Mouse (Mus musculus): ENCODE measurements at regions not wholly inside any gene's neighbourhood (a gene's known extent, or its start where the extent isn't known, plus 50 kb on each side); places are given as distances from the start of the nearest gene placed in this dataset.
"Not testable (repeated sequence)": the region's sequence is repeated elsewhere in the genome, so short reads cannot be mapped to it uniquely, and the experiment has no call there.

- TF ChIP-seq CTCF (IDR thresholded peaks at IDR 0.05; ENCODE audit: low read depth), result no peak
- no peaks in the 10 kb centered on the region for H3K9me3 ChIP-seq (ENCODE audit: control insufficient read depth)
- H3K4me3 ChIP-seq (ENCODE audit: low read depth, low read length), result no peak overlapping the region
- ATAC-seq, result no peak
- no peaks in the 10 kb centered on the region for H3K36me3 ChIP-seq (ENCODE audit: control insufficient read depth, insufficient read depth)
- H3K27ac ChIP-seq (ENCODE audit: low read depth, low read length), result no peak overlapping the region
- H3K4me2 ChIP-seq (replicated peaks; ENCODE audit: low read depth), result no peak overlapping the region
- H3K27me3 ChIP-seq (replicated peaks; ENCODE audit: control insufficient read depth, insufficient read depth, low read length), result no peaks in the 10 kb centered on the region
- no peaks in the 10 kb centered on the region for H3K4me1 ChIP-seq (replicated peaks; ENCODE audit: control insufficient read depth, insufficient read depth, low read length)
- 71% methylated on average over 4 of the region's 4 CpGs for WGBS
- H3K9ac ChIP-seq (ENCODE audit: low read depth, low read length), result no peak overlapping the region
Measured at GRCm38 (mm10) chr13:58663316-58663715, 52.6 kb upstream of the Slc28a3 start.

- Histone ChIP-seq H3K4me1 (replicated peaks; ENCODE audit: control insufficient read depth, insufficient read depth, low read length) (no peaks in the 10 kb centered on the region), H3K27me3 (replicated peaks; ENCODE audit: control insufficient read depth, insufficient read depth, low read length) (no peaks in the 10 kb centered on the region), H3K4me2 (replicated peaks; ENCODE audit: low read depth) (peak overlapping the region; percentile 30; the same call in 1 of the 2 replicates), H3K9ac (ENCODE audit: low read depth, low read length) (no peak overlapping the region), H3K4me3 (ENCODE audit: low read depth, low read length) (no peak overlapping the region), H3K36me3 (ENCODE audit: control insufficient read depth, insufficient read depth) (no peaks in the 10 kb centered on the region), H3K9me3 (ENCODE audit: control insufficient read depth) (no peaks in the 10 kb centered on the region), H3K27ac (ENCODE audit: low read depth, low read length) (no peak overlapping the region)
- ATAC-seq, result no peak
- no peak for TF ChIP-seq CTCF (IDR thresholded peaks at IDR 0.05; ENCODE audit: low read depth)
- 56% methylated on average over 21 of the region's 21 CpGs for WGBS
Measured at GRCm38 (mm10) chr13:58668664-58669063, 58.0 kb upstream of the Slc28a3 start.

GRCm38 (mm10) chr13:58670206-58670605 is 59.5 kb upstream of the Slc28a3 start:
- TF ChIP-seq CTCF (IDR thresholded peaks at IDR 0.05; ENCODE audit: low read depth), result no peak
- no peak overlapping the region for H3K9ac ChIP-seq (ENCODE audit: low read depth, low read length)
- no peak overlapping the region for H3K4me2 ChIP-seq (replicated peaks; ENCODE audit: low read depth)
- no peak for ATAC-seq
- no peaks in the 10 kb centered on the region for H3K27me3 ChIP-seq (replicated peaks; ENCODE audit: control insufficient read depth, insufficient read depth, low read length)
- H3K4me1 ChIP-seq (replicated peaks; ENCODE audit: control insufficient read depth, insufficient read depth, low read length), result no peaks in the 10 kb centered on the region
- WGBS, result 67% methylated on average over 9 of the region's 9 CpGs
- H3K9me3 ChIP-seq (ENCODE audit: control insufficient read depth), result no peaks in the 10 kb centered on the region
- no peaks in the 10 kb centered on the region for H3K36me3 ChIP-seq (ENCODE audit: control insufficient read depth, insufficient read depth)
- no peak overlapping the region for H3K4me3 ChIP-seq (ENCODE audit: low read depth, low read length)
- no peak overlapping the region for H3K27ac ChIP-seq (ENCODE audit: low read depth, low read length)

GRCm38 (mm10) chr13:58675611-58676010 is 64.9 kb upstream of the Slc28a3 start:
- 75% methylated on average over 1 of the region's 1 CpGs for WGBS
- not testable (repeated sequence) for H3K4me1 ChIP-seq (replicated peaks; ENCODE audit: control insufficient read depth, insufficient read depth, low read length); ATAC-seq

GRCm38 (mm10) chr13:58677521-58677920 is 66.8 kb upstream of the Slc28a3 start:
- no peak overlapping the region for H3K27ac ChIP-seq (ENCODE audit: low read depth, low read length)
- no peaks in the 10 kb centered on the region for H3K9me3 ChIP-seq (ENCODE audit: control insufficient read depth)
- H3K4me1 ChIP-seq (replicated peaks; ENCODE audit: control insufficient read depth, insufficient read depth, low read length), result no peaks in the 10 kb centered on the region
- H3K4me2 ChIP-seq (replicated peaks; ENCODE audit: low read depth), result no peak overlapping the region
- no peaks in the 10 kb centered on the region for H3K27me3 ChIP-seq (replicated peaks; ENCODE audit: control insufficient read depth, insufficient read depth, low read length)
- H3K9ac ChIP-seq (ENCODE audit: low read depth, low read length), result no peak overlapping the region
- WGBS, result 84% methylated on average over 7 of the region's 7 CpGs
- no peaks in the 10 kb centered on the region for H3K36me3 ChIP-seq (ENCODE audit: control insufficient read depth, insufficient read depth)
- H3K4me3 ChIP-seq (ENCODE audit: low read depth, low read length), result no peak overlapping the region
- no peak for TF ChIP-seq CTCF (IDR thresholded peaks at IDR 0.05; ENCODE audit: low read depth)
- ATAC-seq, result no peak

More at GRCm38 (mm10) chr13:58675611-58676010, 64.9 kb upstream of the Slc28a3 start:
- not testable (repeated sequence) for H3K27me3 ChIP-seq (replicated peaks; ENCODE audit: control insufficient read depth, insufficient read depth, low read length); H3K9me3 ChIP-seq (ENCODE audit: control insufficient read depth); H3K36me3 ChIP-seq (ENCODE audit: control insufficient read depth, insufficient read depth); H3K9ac ChIP-seq (ENCODE audit: low read depth, low read length); H3K4me3 ChIP-seq (ENCODE audit: low read depth, low read length); H3K4me2 ChIP-seq (replicated peaks; ENCODE audit: low read depth); H3K27ac ChIP-seq (ENCODE audit: low read depth, low read length)

GRCm38 (mm10) chr13:58679663-58680062 is 69.0 kb upstream of the Slc28a3 start:
- ATAC-seq, result no peak
- Histone ChIP-seq H3K27me3 (replicated peaks; ENCODE audit: control insufficient read depth, insufficient read depth, low read length) (no peaks in the 10 kb centered on the region), H3K4me2 (replicated peaks; ENCODE audit: low read depth) (no peak overlapping the region), H3K27ac (ENCODE audit: low read depth, low read length) (no peak overlapping the region), H3K4me1 (replicated peaks; ENCODE audit: control insufficient read depth, insufficient read depth, low read length) (no peaks in the 10 kb centered on the region), H3K9me3 (ENCODE audit: control insufficient read depth) (no peaks in the 10 kb centered on the region), H3K9ac (ENCODE audit: low read depth, low read length) (no peak overlapping the region), H3K4me3 (ENCODE audit: low read depth, low read length) (no peak overlapping the region), H3K36me3 (ENCODE audit: control insufficient read depth, insufficient read depth) (no peaks in the 10 kb centered on the region)
- WGBS, result 67% methylated on average over 6 of the region's 6 CpGs
- no peak for TF ChIP-seq CTCF (IDR thresholded peaks at IDR 0.05; ENCODE audit: low read depth)

GRCm38 (mm10) chr13:58686822-58687221 is 76.1 kb upstream of the Slc28a3 start:
- H3K4me3 ChIP-seq (ENCODE audit: low read depth, low read length), result no peak overlapping the region
- H3K36me3 ChIP-seq (ENCODE audit: control insufficient read depth, insufficient read depth), result no peaks in the 10 kb centered on the region
- no peak overlapping the region for H3K9ac ChIP-seq (ENCODE audit: low read depth, low read length)
- H3K27ac ChIP-seq (ENCODE audit: low read depth, low read length), result no peak overlapping the region
- H3K27me3 ChIP-seq (replicated peaks; ENCODE audit: control insufficient read depth, insufficient read depth, low read length), result no peaks in the 10 kb centered on the region
- H3K9me3 ChIP-seq (ENCODE audit: control insufficient read depth), result no peaks in the 10 kb centered on the region
- H3K4me1 ChIP-seq (replicated peaks; ENCODE audit: control insufficient read depth, insufficient read depth, low read length), result no peaks in the 10 kb centered on the region
- no peak for ATAC-seq
- TF ChIP-seq CTCF (IDR thresholded peaks at IDR 0.05; ENCODE audit: low read depth), result no peak
- 62% methylated on average over 5 of the region's 5 CpGs for WGBS
- no peak overlapping the region for H3K4me2 ChIP-seq (replicated peaks; ENCODE audit: low read depth)

All from intestine, postnatal 0 days (tissue).